Mouse (Mus musculus) embryo, embryonic 11 days (tissue): ENCODE measurements around the gene Snx1.

ENCODE experiments used
- DNase-seq: peaks from one replicate; pipeline ENCODE4 v3.0.0-alpha.2; 2015

Gene Snx1

DNA sequence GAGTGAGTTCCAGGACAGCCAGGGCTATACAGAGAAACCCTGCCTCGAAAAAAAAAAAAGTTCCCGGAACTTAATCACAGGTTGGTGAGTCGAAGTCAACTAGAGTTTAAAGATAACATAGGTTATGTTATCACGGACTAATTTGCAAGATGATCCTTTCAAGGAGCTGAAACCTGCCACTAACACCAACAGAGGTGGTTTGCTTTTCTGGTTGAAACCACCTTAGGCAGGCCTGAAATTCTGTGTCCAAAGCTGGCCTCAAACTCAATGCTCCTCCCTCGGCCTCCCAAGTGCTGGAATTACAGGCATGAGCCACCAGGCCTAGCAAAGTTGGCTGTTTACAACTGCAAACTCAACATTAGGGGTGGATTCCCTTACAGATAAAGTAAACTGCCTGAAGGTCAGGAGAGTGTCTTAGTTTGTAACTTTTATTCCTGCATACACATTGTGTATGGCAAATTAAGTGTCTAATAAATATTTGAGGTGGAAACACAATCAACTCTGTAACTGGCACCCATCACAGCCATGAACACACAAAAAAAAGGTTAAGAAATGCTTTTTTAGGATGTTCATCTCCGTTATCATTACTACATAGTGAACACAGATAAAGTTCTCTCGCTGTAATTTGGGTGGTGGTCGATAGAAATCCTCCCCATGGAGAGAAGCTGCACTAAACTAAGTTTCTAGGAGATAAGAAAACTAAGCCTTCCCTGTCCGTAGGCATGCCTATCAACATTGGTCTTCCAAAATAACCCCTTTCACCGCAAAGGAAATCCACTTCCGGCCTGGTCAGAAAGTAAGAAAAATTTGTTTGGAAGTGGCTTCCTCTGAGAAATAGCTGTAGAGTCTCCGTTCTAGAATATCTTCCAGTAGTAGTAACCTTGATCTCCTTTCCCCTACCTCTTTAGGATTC is 588 bp downstream of the Snx1 start:
- DNase-seq = no peak

DNA sequence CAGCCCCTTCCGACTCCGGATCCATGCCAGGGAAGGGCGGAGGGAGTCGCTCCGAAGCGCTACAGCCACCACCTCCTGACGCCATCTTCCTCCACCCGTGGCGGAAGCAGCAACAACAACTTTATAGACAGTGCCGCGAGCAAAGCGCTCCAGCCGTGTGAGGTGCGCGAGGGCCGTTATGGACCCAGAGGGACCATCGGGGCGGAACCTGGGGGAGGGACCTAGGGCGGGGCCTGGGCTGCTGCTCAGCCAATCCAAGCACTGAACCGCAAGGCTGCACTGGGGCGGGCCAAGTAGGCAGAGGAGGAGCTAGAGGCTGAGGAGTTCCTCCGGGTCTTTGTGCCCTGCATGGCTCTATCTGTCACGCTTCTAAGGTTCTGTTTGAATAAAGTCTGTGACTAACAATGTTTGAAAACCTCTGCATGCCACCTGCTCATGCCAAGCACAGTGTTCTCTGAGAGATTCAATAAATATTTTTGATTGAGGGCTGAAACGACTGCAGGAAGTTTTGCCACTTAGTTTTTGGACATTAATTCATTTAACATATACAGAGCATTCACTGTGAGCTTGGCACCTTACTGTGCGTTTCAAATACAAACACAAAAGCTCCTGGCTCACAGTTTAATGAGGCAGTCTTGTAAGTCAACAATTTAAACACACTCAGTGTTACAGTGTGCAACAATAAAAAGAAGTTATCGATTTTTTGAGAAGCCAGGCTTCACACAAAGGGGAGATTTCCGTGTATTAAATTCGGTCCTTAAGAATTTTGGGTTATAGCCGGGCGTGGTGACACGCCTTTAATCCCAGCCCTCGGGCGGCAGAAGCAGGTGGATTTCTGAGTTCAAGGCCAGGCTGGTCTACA is 1.5 kb downstream of the Snx1 start:
- DNase-seq = peak; percentile 98

DNA sequence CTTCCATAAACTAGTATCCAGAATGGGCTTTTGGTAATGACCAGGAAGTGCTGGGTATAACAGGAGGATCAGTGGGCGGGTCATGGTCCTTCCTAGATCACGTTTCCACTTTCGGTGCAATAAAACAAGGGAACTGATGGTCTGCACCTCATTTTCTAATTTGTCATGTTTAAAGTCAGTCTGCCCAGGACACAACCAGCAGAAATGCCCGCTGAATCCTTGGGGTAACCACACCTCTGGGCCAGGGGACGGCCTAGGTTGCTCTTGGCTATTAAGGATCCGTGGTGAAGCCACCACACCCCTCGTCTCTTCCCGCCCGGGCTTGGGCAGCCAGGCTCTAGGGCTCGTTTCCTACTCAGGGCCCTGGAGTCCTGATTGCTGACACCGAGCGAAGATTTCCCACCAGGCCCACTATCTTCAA is 2.3 kb downstream of the Snx1 start:
- DNase-seq = peak; percentile 51

DNA sequence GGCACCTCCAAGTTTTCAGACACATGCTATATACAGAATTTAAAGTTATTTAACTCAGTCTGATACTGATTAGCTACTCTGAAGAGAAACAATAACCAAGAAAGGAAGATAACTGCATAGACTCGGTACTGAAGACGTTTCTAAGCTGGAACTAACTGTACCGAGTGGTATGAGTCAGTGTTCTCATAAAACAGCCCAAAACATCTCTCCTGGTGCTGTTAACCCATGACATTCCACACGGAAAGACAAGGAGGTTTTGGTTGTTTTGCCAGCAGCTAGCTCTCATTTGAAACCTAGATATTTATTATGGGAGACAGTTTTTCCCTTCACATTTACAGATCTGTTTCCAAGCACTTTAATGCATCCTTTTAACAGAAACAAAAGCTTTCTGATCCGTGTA is 2.7 kb downstream of the Snx1 start:
- DNase-seq = no peak

DNA sequence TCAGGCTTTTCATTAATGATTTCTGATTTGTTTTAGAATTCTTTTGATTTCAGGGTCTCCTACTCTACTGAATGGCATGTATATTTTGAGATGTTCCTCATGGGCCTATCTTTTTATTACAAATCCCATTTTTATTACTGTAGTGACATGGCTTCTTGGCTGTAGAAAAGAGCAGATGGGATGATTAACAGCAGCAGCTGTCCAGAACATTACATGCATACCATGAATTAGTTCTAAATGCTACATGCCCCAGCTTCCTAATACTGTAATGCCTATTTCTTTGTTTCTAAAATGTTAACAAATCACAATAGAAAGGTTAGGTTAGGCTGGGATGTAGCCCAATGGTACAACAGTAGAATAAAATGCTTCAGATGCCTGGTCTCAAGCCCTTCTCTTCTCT is 5.0 kb downstream of the Snx1 start:
- no peak for DNase-seq

DNA sequence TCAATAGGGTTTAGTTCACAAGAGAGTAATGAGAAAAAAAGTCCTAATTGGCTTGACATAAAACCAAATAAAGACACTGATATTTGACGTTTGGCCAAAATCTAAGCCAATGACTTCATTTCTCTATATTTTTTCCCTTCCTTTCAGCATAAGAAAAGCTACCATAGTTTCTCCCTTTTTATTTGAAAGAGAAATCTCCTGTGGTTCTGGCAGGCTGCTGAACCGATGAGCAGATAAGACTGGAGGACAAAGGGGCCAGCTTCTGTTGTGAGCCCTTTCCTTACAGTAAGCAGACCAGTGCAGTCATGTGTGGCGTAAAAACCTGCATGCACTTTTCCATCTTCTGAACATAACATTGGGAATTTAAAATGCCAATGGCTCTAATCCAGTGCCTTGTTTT is 5.4 kb downstream of the Snx1 start:
- no peak for DNase-seq

DNA sequence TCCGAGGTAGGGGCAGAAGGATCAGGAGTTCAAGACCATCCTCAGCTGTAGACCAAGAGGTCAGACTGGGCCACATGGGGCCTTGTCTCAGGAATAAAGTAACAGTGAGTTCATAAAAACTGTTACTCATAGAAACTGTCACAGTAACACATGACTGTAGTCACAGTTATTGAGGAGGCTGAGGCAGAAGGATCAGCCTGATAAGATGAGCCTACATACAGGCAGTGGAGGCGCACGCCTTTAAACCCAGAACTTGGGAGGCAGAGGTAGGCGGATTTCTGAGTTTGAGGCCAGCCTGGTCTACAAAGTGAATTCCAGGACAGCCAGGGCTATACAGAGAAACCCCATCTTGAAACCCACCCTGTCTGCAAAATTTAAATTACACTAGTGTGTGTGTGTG is 6.3 kb downstream of the Snx1 start:
- no peak for DNase-seq

DNA sequence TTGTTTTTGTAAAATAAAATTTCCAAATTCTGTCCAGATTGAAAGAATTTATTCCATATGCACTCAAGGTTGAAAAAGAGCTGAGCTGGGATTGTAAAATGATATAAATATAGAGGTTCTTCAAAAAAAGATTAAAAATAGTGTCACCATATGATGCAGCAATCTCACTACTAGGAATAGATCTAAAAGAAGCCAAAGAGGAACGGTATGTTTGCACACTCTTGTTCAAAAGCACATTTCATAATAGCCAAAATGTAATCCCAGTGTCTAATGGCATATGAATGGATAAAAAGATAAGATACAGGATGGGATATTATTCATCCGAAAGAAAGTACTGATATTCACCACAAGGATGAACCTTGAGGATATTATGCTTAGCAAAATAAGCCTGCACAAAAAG is 6.9 kb downstream of the Snx1 start:
- DNase-seq = no peak

DNA sequence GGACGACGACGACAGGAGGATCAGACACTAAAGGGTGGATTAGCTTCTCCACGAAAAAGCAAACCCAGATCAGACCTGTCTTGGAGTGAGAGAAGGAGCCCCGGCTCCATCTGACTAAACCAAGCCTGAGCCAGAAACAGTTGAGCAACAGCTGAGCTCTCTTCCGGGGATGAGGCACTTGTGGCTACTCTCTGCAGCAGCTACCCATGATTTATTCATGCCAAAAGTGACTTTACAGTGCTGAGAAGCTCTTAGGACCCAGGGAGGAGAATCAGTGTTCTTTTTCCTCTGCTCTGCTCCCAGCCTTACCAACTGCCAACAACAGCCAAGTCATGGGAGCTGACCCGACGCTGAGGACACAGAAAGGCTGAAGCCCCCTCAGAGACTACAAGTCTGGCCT is 9.5 kb downstream of the Snx1 start:
- no peak for DNase-seq

DNA sequence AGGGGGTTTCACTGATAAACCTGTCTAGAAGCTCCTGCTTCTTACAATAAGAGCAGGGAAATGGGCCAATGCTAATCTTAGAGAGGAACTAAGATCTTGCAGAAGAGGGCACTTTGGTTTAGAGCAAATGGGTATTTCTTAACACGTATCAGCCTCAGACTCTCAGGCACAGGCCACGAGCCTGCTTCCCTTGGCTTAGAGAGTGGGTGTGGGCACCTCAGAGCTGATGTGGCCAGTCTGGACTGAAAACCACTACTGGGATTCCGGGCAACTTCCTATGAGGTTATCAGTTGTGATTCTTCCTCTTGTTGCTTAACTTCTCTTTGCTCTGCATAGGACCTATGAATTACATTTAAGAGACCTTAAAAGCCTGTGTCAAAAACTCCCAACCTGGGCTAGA is 12.0 kb downstream of the Snx1 start:
- no peak for DNase-seq

DNA sequence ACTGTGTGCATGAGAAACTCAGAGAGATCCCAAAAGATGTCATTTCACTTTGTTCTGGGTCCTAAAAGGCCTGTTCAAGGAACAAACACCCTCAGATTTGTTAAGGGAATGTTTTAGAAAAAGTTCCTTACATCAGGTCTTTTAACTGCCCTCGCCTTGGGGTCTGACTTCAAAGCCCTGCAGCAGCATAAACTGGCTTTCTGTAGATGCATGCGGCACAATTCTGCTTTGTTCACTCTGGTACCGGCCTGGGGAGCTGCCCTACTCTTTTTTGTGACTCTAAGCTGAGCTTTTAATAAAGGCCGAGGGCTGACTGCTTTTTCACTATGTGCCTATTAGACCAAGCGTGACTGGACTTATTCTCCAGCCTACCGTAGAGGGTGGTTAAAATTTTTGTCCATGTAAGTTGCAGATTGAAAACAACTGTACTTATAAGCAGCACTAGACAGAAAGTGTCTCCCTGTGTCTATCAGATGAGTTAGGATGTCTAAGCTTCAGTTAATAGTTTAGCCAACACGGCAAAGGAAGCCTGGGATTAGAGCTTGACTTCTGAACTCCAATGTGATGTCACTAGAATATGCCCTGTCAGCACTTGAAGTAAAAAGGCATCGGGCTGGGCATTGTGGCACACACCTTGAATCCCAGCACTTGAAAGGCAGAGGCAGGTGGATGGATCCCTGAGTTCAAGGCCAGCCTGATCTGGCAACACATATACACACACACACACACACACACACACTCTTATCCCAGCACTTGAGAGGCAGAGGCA is 15.6 kb downstream of the Snx1 start:
- DNase-seq = peak; percentile 29

DNA sequence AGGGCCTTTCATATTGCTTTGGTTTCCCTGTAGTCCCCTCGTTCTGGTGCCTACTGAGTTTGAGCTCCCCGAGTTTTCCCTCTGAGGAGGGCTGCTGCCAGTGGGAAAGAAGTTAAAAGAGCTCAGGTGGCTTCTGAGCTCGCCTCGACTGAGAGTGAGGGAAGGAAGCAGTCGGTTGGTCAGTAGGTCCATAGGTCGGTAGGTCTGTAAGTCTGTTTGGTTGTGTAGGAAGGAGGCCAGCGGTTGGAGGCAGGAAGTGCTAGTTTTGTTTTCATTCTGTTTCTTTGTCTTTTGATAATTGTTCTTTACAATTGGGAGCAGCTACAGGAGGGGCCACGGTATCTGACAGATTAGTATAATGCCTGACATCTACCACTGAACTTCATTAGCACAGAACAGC is 16.3 kb downstream of the Snx1 start:
- no peak for DNase-seq

DNA sequence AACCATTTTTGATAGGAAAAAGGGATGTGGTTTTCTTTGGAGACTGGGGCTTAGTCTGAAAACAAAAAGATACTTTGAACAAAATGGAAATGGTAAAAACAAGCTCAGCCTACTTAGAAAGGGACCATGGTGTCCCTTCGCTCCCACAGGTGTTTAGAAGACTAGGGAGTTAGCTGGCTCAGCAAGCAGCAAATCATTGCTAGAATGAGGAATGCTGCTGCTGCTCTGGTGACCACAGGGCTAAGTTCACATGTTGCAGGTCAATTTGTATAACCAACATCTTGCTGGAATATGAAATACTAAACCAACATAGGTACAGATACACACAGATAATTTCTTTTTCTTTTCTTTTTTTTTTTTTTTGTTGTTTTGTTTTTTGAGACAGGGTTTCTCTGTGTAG is 16.8 kb downstream of the Snx1 start:
- no peak for DNase-seq

DNA sequence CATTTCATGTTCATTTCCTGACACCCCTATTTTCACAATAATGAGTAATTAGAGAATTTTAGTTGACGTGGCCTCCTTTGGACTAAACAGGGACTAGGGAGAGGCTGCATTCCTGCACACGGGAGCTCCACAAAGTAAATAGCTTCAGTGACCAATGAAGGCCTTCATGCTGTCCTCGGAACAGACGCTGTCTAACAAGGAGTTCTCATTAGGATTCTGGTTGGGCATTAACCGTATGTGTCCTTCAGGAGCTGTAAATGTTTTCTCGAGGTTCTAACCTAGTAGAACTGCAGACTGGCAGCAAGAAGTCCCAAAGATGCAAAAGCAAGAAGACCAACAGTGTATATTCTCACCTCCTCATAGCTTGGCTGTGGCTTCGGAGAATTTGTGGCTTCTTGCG is 21.2 kb downstream of the Snx1 start:
- DNase-seq = no peak

DNA sequence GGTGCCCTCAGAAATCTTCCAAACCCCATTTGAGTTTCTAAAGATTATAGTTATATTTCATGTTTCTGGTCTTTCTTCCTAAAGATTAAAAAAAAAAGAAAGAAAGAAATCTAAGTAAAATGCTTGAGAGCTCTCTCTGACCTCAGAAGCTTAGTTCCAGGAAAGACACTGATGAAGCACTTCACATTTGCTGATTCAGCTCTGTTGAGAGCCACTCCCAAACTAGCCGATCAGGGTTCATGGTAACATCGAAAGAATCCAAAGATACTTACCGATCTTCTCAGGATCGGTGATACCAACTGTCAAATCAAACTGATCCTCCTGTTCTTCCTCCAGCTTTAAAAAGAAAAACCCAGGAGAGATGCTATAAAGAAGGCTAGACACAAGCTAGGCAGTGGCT is 21.8 kb downstream of the Snx1 start:
- DNase-seq = no peak

DNA sequence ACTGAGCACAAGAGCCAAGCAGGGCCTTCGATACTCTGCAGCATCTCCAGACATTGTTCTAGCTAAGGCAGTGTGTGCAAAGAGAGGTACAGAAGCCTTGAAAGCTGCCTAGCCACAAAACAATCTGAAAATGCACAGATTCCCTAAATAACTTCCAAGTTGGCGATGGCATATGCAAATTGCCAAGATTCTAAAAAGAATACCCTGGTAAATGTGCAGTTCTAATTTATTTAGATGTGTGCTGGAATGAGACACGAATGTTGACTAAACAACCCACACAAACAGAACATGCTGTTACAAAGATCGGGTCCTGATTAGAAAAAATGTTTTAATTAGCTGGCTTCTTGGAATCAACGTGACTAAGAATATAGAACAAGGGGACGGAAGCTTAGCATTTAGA is 23.7 kb downstream of the Snx1 start:
- no peak for DNase-seq

DNA sequence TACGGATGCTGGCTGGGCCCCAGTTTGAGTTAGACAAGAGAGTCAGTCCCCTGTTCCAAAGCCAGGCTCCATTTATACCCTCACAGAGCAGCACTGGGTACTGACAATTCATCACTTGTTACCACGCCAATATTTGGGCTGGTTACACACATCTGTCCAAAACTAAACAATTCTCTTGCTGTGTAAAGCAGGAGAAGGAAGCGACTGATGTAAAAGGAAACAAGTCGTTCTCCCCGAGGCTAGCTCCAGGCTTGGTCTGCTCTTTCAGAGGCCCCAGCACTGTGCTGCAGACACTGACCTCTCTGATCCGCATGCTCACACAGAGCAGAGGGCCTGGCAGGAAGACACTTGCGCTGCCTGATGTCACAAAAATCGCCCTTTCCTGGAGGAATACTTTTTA is 24.8 kb downstream of the Snx1 start:
- no peak for DNase-seq

DNA sequence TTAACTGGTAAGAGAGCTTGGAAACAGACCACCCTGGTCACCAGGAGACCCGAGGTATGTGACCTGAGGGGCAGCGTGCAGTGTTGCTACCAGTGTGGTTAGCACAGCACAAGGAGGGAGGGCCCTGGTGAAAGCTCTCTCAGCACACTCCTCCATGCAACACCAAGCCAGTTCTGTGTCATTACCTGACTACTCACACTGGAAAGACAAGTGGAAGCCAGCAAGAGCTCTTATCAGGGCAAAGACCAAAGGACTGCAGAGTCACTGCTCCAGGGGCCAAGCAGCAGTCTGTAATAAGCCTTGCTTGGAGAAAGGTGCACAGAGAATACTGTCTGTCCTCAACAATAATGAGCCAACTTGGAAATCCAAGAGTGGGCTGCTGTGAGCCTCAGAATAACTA is 33.7 kb downstream of the Snx1 start:
- DNase-seq = no peak

DNA sequence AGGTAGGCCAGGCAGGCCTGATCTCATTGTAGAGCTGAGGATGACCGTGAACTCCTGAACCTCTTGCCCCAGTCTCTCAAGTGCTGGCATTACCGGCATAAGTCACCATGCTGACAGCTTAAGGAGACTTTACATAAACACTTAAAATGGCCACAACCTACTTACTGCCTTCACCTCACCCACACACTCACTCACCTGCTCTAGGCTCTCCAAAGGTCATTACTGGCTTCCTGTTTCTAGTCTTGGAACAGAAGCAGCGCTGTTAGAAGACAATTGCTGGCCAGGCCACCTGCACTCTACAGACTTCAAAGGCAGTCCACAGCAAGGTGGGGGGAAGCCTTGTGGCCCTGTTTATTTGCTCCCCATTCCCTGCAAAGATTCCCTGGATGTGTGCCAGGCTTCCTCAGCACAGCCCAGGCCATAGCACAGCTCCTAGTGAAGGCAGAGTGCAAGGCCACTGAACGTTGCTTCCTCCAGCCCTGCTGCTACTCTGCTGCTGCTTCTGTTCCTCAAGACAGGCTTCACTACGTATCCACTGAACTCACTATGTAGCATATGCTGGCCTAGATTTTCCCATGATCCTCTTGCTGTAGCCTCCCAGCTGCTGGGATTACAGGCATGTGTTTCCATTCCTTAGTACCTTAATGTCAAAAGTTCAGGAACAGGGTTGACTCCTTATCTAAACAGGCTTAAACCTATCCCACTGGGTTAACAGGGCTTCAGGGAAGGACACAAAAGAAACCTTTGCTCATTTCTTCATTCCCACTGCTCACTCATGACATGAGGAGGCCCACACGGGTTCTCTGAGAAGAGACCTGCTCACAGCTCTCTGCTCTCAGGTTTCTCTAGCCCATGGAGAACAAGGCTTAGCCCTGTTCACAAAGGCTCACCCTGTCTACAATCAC is 34.8 kb downstream of the Snx1 start:
- no peak for DNase-seq

DNA sequence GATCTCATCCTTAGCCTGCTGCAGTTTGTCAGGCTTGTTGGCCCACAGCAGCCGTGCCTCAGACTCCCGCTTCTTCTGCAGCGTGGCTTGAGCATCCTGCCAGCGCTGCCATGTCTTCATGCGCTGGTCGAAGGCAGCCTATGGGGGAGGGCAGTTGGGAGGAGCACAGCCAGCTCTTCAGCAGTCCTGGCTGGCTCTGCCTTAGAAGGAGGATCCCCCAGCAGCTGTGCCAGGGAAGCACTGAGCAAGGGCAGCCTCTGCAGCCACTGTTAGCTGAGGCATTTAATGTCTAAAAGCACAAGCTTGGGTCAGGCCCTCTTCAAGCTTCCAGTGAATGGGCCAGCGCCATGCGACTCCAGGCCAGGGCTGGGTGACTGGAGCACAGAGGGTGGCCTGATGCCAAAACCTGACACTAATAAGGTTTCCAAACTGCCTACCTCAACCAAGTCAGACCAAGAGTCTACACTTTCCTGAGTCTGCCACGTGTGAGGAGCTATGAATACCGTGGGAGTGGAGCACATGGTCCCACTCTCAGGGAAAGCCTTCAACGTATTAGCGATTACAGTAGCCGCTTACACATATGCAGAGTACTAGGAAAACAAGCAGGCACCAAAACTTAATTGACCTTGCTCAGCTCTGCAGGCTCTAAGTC is 35.7 kb downstream of the Snx1 start:
- no peak for DNase-seq

DNA sequence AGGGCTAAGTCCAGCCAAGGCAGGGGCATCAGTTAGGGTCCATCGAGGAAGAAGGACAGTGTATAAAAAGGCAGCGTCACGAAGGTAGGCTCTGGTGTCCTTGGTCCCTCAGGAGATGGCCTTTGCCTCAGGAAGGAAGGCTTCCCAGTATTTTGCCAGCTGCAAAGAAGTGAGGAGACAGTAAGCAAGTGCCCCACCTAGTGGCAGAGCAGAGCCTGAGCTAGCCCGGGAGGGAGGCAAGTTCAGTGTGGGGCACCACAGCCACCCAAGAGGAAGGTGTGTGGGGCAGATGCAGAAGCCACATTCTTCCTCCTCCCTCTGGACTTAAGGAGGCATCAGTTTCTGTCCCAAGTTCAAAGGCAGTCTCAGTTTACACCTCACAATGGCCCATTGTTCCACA is 38.0 kb downstream of the Snx1 start:
- peak; percentile 76 for DNase-seq

DNA sequence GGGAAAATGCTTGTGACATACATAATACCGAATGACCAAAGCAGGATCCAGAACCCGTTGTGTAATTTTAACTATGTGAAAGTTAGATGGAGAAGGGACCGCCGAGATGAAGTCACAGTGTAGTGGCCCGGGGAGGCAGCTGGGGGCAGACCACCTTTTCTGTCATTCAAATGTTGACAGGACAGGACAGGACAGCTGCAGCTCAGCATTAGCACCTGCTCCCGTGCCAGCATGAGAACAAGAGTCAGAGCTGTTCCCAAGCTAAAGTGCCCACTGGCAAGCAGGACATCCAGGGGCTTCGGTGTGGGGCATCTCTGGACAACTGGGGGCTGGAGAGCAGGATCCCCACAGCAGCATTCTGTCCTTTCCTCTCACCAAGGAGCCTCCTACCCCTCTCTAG is 39.3 kb downstream of the Snx1 start:
- DNase-seq = no peak
